Mouse (Mus musculus): Measurements from ENCODE around the gene Calcoco1. TPM values are rescaled to one million over a fixed set of nuclear protein-coding genes. Genes with fewer than 3 reads are reported as not detected.

The Calcoco1 gene
- polyA plus RNA-seq (2014; fragmentation: Nextera tagmentation; extraction: Ambion mirVana) = 30.4 and 31.1 TPM in 2 replicates

- Histone ChIP-seq H3K27me3 (ENCODE audit: control insufficient read depth, insufficient read depth, low read length) (no peaks in the 10 kb centered on the region), H3K4me1 (replicated peaks; ENCODE audit: control insufficient read depth, insufficient read depth, low read length) (0 out of 2 replicates have a peak, but pooled peaks cover 1% of the 10 kb centered on the region), H3K9me3 (ENCODE audit: control insufficient read depth, low read length) (no peaks in the 10 kb centered on the region), H3K4me3 (ENCODE audit: low read depth, low read length) (peak within 1 kb of the TSS; percentile 53), H3K4me2 (ENCODE audit: low read depth, low read length, severe bottlenecking) (peak within 1 kb of the TSS; percentile 48), H3K36me3 (ENCODE audit: control insufficient read depth, insufficient read depth, low read length) (no peaks in the 10 kb centered on the region), H3K9ac (ENCODE audit: low read length) (peak within 1 kb of the TSS; percentile 49), H3K27ac (ENCODE audit: low read depth, low read length) (no peak within 1 kb of the TSS)
- 1% methylated on average over 27 of the region's 27 CpGs for WGBS
- peak; percentile 100 for ATAC-seq (replicated peaks; ENCODE audit: low FRiP score)
- peak; percentile 99 for DNase-seq (ENCODE audit: low spot score)
Observed at GRCm38 (mm10) chr15:102721980-102722475, at the start of gene Calcoco1. Gene Calcoco1, minus strand, starts transcription at chr15:102722178.

GRCm38 (mm10) chr15:102770866-102771265 is 48.9 kb upstream of the Calcoco1 start:
- H3K36me3 ChIP-seq (ENCODE audit: control insufficient read depth, insufficient read depth, low read length) = no peaks in the 10 kb centered on the region

GRCm38 (mm10) chr15:102765207-102765606 is 43.2 kb upstream of the Calcoco1 start:
- peaks cover 9% of the 10 kb centered on the region for H3K27me3 ChIP-seq (ENCODE audit: control insufficient read depth, insufficient read depth, low read length)
- ATAC-seq (replicated peaks; ENCODE audit: low FRiP score) = no peak

More at GRCm38 (mm10) chr15:102770866-102771265, 48.9 kb upstream of the Calcoco1 start:
- Histone ChIP-seq H3K4me3 (ENCODE audit: low read depth, low read length) (no peak overlapping the region), H3K27me3 (ENCODE audit: control insufficient read depth, insufficient read depth, low read length) (no peaks in the 10 kb centered on the region), H3K9ac (ENCODE audit: low read length) (no peak overlapping the region), H3K4me1 (replicated peaks; ENCODE audit: control insufficient read depth, insufficient read depth, low read length) (no peaks in the 10 kb centered on the region), H3K9me3 (ENCODE audit: control insufficient read depth, low read length) (no peaks in the 10 kb centered on the region), H3K4me2 (ENCODE audit: low read depth, low read length, severe bottlenecking) (no peak overlapping the region), H3K27ac (ENCODE audit: low read depth, low read length) (no peak overlapping the region)
- 39% methylated on average over 7 of the region's 7 CpGs for WGBS
- ATAC-seq (replicated peaks; ENCODE audit: low FRiP score) = no peak
- no peak for DNase-seq (ENCODE audit: low spot score)

GRCm38 (mm10) chr15:102761745-102762378 is 39.9 kb upstream of the Calcoco1 start:
- no peak overlapping the region for H3K4me2 ChIP-seq (ENCODE audit: low read depth, low read length, severe bottlenecking)
- no peaks in the 10 kb centered on the region for H3K36me3 ChIP-seq (ENCODE audit: control insufficient read depth, insufficient read depth, low read length)
- WGBS = 12% methylated on average over 7 of the region's 7 CpGs
- no peaks in the 10 kb centered on the region for H3K9me3 ChIP-seq (ENCODE audit: control insufficient read depth, low read length)
- no peaks in the 10 kb centered on the region for H3K4me1 ChIP-seq (replicated peaks; ENCODE audit: control insufficient read depth, insufficient read depth, low read length)
- DNase-seq (ENCODE audit: low spot score) (peak; percentile 81), ATAC-seq (replicated peaks; ENCODE audit: low FRiP score) (peak; percentile 51; the same call in 1 of the 2 replicates)
- H3K27me3 ChIP-seq (ENCODE audit: control insufficient read depth, insufficient read depth, low read length) = peaks cover 14% of the 10 kb centered on the region
- no peak overlapping the region for H3K27ac ChIP-seq (ENCODE audit: low read depth, low read length)
- H3K4me3 ChIP-seq (ENCODE audit: low read depth, low read length) = no peak overlapping the region
- H3K9ac ChIP-seq (ENCODE audit: low read length) = no peak overlapping the region

More at GRCm38 (mm10) chr15:102765207-102765606, 43.2 kb upstream of the Calcoco1 start:
- no peak overlapping the region for H3K9ac ChIP-seq (ENCODE audit: low read length)
- no peak overlapping the region for H3K4me3 ChIP-seq (ENCODE audit: low read depth, low read length)
- H3K4me2 ChIP-seq (ENCODE audit: low read depth, low read length, severe bottlenecking) = no peak overlapping the region
- 58% methylated on average over 2 of the region's 2 CpGs for WGBS
- H3K9me3 ChIP-seq (ENCODE audit: control insufficient read depth, low read length) = no peaks in the 10 kb centered on the region
- H3K27ac ChIP-seq (ENCODE audit: low read depth, low read length) = no peak overlapping the region
- no peaks in the 10 kb centered on the region for H3K36me3 ChIP-seq (ENCODE audit: control insufficient read depth, insufficient read depth, low read length)
- no peak for DNase-seq (ENCODE audit: low spot score)
- no peaks in the 10 kb centered on the region for H3K4me1 ChIP-seq (replicated peaks; ENCODE audit: control insufficient read depth, insufficient read depth, low read length)

- 97% methylated on average over 1 of the region's 1 CpGs for WGBS
Observed at GRCm38 (mm10) chr15:102757686-102758085, 35.7 kb upstream of the Calcoco1 start.

GRCm38 (mm10) chr15:102755053-102755452 is 33.1 kb upstream of the Calcoco1 start:
- Histone ChIP-seq H3K27ac (ENCODE audit: low read depth, low read length) (no peak overlapping the region), H3K36me3 (ENCODE audit: control insufficient read depth, insufficient read depth, low read length) (no peaks in the 10 kb centered on the region), H3K4me2 (ENCODE audit: low read depth, low read length, severe bottlenecking) (no peak overlapping the region), H3K4me3 (ENCODE audit: low read depth, low read length) (no peak overlapping the region), H3K27me3 (ENCODE audit: control insufficient read depth, insufficient read depth, low read length) (peaks cover 24% of the 10 kb centered on the region), H3K9ac (ENCODE audit: low read length) (no peak overlapping the region), H3K9me3 (ENCODE audit: control insufficient read depth, low read length) (no peaks in the 10 kb centered on the region), H3K4me1 (replicated peaks; ENCODE audit: control insufficient read depth, insufficient read depth, low read length) (no peaks in the 10 kb centered on the region; the same call in 1 of the 2 replicates)
- ATAC-seq (replicated peaks; ENCODE audit: low FRiP score) (no peak), DNase-seq (ENCODE audit: low spot score) (no peak)
- WGBS = 45% methylated on average over 5 of the region's 5 CpGs

More at GRCm38 (mm10) chr15:102757686-102758085, 35.7 kb upstream of the Calcoco1 start:
- Histone ChIP-seq H3K27ac (ENCODE audit: low read depth, low read length) (no peak overlapping the region), H3K9ac (ENCODE audit: low read length) (no peak overlapping the region), H3K27me3 (ENCODE audit: control insufficient read depth, insufficient read depth, low read length) (peaks cover 15% of the 10 kb centered on the region), H3K36me3 (ENCODE audit: control insufficient read depth, insufficient read depth, low read length) (no peaks in the 10 kb centered on the region), H3K4me2 (ENCODE audit: low read depth, low read length, severe bottlenecking) (no peak overlapping the region), H3K4me3 (ENCODE audit: low read depth, low read length) (no peak overlapping the region), H3K4me1 (replicated peaks; ENCODE audit: control insufficient read depth, insufficient read depth, low read length) (no peaks in the 10 kb centered on the region; the same call in 1 of the 2 replicates), H3K9me3 (ENCODE audit: control insufficient read depth, low read length) (no peaks in the 10 kb centered on the region)
- ATAC-seq (replicated peaks; ENCODE audit: low FRiP score) = no peak
- DNase-seq (ENCODE audit: low spot score) = no peak

- H3K4me2 ChIP-seq (ENCODE audit: low read depth, low read length, severe bottlenecking) = no peak overlapping the region
- H3K9ac ChIP-seq (ENCODE audit: low read length) = no peak overlapping the region
- ATAC-seq (replicated peaks; ENCODE audit: low FRiP score) (no peak), DNase-seq (ENCODE audit: low spot score) (no peak)
- H3K4me1 ChIP-seq (replicated peaks; ENCODE audit: control insufficient read depth, insufficient read depth, low read length) = no peaks in the 10 kb centered on the region; the same call in 1 of the 2 replicates
- H3K27me3 ChIP-seq (ENCODE audit: control insufficient read depth, insufficient read depth, low read length) = peaks cover 23% of the 10 kb centered on the region
- no peaks in the 10 kb centered on the region for H3K9me3 ChIP-seq (ENCODE audit: control insufficient read depth, low read length)
- H3K36me3 ChIP-seq (ENCODE audit: control insufficient read depth, insufficient read depth, low read length) = no peaks in the 10 kb centered on the region
- H3K27ac ChIP-seq (ENCODE audit: low read depth, low read length) = no peak overlapping the region
- no peak overlapping the region for H3K4me3 ChIP-seq (ENCODE audit: low read depth, low read length)
- WGBS = 51% methylated on average over 7 of the region's 7 CpGs
Observed at GRCm38 (mm10) chr15:102754361-102754760, 32.4 kb upstream of the Calcoco1 start.

GRCm38 (mm10) chr15:102753170-102753569 is 31.2 kb upstream of the Calcoco1 start:
- 3% methylated on average over 13 of the region's 13 CpGs for WGBS

More at GRCm38 (mm10) chr15:102753170-102753569, 31.2 kb upstream of the Calcoco1 start:
- ATAC-seq (replicated peaks; ENCODE audit: low FRiP score) (peak; percentile 81), DNase-seq (ENCODE audit: low spot score) (peak; percentile 87)
- H3K4me1 ChIP-seq (replicated peaks; ENCODE audit: control insufficient read depth, insufficient read depth, low read length) = no peaks in the 10 kb centered on the region; the same call in 1 of the 2 replicates
- no peaks in the 10 kb centered on the region for H3K36me3 ChIP-seq (ENCODE audit: control insufficient read depth, insufficient read depth, low read length)
- H3K9ac ChIP-seq (ENCODE audit: low read length) = no peak overlapping the region
- H3K27me3 ChIP-seq (ENCODE audit: control insufficient read depth, insufficient read depth, low read length) = peaks cover 32% of the 10 kb centered on the region
- no peaks in the 10 kb centered on the region for H3K9me3 ChIP-seq (ENCODE audit: control insufficient read depth, low read length)
- no peak overlapping the region for H3K4me3 ChIP-seq (ENCODE audit: low read depth, low read length)
- 0 out of 2 replicates have a peak overlapping the region, but pooled peaks have one; percentile 2 for H3K4me2 ChIP-seq (ENCODE audit: low read depth, low read length, severe bottlenecking)
- no peak overlapping the region for H3K27ac ChIP-seq (ENCODE audit: low read depth, low read length)
